Mouse (Mus musculus) lung, postnatal 25 days (tissue): Measurements from ENCODE around the gene Coro7.

Source experiments
- DNase-seq: peaks from one replicate; pipeline ENCODE4 v3.0.0; 2022; ENCODE audit warnings: low spot score

Coro7 gene

DNA sequence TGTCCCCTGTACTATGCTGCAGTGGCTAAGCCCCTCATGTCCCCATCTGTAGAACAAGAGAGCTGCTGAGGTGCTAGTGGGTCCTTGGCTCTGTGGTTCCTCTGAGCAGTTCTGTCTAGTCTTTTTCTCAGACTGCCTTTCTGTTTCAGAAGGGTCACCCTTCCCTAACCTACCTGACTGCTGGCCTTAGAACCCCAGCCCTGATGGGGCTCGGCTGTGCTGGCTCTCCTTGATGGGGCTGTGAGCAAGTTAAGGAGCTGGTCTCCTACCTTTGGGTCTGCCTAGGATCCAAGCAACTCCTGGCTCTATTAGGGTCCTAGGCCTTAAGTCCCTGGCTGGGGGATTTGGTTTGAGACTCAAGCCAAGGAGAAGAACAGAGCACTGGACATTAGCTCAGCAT is 64.3 kb downstream of the Coro7 start:
- no peak for DNase-seq

DNA sequence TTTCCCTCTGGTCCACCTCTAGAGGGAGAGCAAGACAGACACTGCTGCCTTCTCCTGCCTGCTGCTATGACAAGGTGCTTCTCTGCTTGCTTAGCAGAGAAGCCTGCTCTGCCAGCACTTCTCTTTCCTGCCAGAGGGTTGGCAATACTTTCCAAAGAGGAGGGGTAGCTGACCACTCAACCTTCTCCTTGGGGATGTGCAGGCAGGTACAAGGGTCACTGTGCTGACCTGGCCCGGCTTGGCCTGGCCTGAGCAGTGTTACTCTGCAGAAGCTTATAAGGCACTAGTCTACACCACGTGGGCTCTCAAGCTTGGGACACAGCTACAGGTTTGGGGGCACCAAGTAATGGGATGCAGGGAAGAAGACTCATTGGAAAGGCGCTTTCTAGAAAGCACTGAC is 64.9 kb downstream of the Coro7 start:
- DNase-seq = no peak

DNA sequence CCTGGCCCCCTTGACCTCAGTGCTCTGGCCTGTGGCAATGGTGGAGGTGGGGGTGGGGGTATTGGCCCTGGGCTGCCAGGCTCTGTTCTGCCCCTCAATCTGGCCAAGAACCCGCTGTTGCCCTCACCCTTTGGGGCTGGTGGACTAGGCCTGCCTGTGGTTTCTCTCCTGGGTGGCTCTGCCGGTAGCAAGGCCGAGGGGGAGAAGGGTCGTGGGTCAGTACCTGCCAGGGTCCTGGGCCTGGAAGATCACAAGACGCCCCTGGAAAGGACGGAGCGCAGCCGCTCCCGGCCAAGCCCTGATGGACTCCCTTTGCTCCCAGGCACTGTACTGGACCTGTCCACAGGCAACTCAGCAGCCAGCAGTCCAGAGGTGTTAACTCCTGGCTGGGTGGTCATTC is 65.8 kb downstream of the Coro7 start:
- DNase-seq = no peak

DNA sequence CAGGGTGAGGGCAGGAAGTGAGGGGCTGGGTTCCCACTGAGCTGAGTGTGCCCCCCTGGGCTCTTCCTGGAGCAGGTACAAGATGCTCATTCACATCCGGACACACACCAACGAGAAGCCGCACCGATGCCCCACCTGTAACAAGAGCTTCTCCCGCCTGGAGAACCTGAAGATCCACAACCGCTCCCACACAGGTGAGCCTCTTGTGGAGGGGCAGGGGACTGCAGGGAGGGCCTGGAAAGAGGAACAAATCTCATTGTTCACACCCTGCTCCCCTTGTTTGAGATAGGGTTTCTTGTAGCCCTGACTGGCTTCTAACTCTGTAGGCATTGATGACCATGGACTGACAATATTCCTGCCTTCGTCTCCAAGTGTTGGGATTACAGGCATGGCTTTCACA is 67.9 kb downstream of the Coro7 start:
- DNase-seq = no peak

DNA sequence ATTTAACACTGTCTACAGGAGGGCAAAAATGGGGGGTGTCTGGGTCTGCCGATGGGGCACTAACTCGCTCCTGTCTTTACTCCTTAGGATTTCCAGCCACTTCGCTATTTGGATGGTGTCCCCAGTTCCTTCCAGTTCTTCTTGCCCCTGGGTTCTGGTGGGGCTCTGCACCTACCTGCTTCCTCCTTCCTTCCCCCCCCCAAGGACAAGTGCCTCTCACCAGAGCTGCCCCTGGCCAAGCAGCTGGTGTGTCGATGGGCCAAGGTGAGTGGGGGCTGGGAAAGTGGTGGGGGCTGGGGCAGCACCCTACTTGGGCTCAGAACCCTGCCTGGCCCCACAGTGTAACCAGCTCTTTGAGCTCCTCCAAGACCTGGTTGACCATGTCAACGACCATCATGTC is 68.4 kb downstream of the Coro7 start:
- DNase-seq = no peak

DNA sequence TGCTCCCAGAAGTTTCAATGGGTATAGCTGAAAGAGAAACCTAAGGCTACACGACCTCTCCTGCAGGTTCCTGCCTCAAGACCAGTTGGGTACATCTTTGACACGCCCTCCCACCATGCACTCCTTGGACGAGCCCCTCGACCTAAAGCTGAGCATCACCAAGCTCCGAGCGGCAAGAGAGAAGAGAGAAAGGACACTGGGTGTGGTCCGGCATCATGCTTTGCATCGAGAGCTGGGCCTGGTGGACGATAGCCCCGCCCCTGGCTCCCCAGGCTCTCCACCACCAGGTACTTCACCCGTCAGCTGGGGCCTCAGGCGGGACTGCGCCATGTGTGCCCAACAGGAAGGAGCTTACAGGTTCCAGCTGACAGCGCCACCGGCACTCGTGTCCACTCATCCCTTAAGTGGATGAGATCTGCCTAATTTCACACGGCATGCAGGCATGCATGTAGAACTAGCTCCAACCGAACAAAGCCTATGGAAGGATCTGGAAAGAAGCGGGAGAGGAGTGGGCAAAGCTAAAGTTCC is 71.0 kb downstream of the Coro7 start:
- peak; percentile 31 for DNase-seq

DNA sequence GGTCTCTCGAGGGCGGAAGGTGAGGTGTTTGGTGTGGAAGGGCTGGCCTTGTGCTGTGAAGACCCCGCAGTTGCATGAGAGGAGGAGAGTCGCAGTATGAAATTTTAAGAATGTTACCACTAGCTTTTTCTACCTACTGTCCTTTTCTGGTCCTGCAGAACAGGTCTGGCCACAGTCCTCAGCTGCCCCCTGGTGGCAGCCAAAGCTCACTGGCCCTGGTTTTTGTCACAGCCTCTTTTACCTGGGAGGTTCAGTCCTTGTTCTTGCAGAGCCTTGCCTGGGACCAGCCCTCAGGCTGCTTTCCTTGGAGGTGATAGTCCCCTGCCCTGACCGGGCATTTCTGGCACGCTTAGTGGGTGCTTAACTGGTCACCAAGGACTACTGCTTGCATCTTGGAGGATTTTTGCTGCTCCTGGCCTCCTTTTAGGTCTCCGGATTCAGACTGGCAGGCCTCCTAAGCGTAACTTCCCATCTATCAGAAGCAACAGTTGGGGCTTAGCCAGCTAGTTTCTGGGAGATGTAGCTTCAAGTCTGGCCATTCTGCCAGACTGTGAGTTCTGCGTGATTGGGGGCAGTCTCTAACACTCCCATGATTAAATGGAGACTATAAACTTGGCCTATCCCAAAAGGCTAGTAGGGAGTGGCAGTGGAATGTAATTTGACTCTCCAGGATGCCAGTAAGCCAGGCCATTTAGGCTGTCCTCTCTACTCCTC is 71.6 kb downstream of the Coro7 start:
- peak; percentile 88 for DNase-seq

DNA sequence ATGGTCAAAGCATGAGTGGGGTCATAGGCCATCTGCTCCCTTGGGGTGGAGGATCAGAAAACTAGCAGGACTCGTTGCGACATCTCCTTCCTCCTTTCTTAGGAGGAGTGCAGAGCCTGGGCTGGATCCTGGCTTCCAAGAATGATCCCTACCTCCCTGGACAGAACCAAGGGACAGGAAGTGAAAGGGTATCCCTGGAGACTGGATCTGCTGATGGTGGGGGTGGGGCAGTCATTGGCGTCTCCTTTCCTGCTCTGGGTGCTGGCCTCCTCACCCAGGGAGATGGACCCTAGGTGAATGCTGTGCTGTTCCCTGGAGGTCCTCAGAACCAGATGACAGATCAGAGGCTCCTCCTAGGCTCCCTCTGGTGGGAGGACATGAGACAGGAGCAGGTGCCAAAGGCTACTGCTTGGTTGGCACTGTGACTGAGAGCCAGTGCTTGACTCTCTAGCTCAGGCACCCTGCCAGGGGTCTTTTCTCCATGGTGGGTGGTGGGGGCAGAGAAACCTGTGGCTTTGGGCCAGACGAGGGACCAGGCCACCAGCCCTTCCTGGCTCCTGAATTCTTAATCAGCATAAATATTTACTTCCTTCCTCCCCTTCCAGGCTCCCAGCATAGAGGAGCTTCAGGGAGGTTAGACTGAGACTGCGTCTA is 73.0 kb downstream of the Coro7 start:
- peak; percentile 86 for DNase-seq

DNA sequence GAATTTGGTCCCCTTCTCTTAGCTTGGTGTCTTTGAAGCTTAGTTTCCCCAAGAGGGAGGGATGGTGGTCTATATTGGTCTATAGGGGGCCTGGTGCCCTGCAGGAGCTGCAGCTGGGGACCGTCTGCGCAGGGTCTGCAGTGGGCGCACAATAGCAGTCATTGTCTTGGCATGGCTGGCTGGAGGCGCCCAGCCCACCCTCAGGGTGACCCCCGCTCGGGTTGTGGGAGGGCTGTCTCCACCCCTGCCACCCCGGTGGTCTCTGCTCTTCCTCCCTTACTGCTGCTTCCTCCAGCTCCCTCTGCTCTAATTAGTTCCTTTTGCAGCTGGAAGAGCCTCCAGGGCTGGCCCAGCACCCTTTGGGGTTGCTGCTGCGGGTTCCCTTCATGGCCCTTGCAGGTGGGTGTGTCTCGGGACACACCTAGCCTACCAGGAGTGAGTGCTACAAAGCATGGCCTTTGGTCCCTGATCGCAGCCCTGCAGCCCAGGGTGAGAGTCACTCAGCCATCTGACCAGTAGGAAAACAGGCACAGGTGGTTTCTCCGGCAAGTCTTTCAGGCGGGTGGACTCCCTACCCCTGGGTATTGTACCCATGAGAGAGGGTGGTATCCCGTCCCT is 74.0 kb downstream of the Coro7 start:
- DNase-seq = no peak

DNA sequence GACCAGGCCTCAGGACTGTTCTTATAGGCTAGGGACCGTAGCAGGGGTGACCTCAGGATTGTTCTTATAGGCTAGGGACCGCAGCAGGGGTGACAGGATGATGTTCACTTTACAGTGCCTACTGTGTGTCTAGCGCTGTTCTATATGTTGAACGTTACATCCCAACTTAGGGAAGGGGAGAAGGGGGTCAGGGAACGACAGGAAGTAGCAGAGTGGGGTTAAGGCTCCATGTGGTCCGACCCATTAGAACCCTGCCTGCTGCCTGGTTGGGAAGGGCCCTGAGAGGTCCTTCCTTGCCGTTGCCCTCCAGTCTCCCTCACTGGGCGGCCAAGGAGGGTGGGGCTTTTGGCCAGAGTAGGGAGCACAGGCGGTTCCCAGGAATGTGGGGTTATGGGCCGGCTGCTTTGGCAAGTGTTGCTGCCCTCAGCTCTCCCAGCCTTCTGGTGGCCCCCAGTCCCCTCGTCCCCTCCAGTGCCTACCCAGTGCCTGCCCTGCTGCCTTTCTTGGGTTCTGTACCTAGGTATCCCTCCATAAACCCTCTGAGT is 75.2 kb downstream of the Coro7 start:
- DNase-seq = no peak

DNA sequence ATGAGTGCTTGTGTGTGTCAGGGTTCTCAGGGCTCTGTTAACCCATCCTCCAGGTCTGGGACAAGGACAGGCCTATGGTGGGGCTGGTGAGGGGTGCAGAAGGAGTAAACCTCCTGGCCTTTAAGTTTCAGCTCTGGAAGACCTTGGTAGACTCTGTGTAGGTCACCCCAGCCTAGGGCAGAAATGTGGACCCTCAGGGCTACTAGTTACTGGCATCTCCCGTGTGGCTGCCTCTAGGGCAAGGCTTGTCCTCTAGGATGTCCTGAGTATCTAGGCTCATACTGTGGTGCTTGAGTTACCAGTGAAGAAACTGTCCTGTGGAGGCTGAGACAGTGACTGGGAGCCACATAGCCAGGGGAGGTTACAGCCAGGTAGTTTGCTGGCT is 76.1 kb downstream of the Coro7 start:
- no peak for DNase-seq

DNA sequence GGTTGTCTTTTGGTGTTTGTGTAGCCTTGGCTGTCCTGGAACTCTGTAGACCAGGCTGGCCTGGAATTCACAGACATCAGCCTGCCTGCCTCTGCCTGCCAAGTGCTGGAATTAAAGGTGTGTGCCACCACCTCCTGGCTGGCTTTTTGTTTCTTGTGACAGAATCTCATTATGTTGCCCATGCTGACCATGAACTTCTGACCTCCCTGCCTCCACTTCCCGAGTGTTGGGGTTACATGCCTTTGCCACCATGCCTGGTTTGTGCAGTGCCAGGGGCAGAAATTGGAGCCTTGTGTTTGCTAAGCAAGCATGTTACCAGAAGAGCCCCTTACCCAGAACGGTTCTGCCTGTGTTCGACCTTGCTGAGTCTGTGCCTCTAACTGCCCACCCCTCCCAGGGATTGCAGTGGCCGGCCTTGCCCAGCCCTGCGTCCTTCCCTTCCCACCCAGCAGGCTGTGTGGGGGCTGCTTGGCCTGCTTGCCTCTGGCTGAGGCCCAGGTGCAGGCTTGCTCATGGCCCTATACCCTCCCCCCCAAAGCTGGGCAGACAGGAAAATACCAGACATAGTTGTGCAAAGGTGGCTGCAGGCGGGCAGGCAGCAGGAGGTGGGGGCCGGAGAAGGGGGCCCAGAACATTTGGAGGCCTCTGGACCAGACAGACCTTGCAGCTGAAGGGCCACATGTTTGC is 76.7 kb downstream of the Coro7 start:
- DNase-seq = no peak

DNA sequence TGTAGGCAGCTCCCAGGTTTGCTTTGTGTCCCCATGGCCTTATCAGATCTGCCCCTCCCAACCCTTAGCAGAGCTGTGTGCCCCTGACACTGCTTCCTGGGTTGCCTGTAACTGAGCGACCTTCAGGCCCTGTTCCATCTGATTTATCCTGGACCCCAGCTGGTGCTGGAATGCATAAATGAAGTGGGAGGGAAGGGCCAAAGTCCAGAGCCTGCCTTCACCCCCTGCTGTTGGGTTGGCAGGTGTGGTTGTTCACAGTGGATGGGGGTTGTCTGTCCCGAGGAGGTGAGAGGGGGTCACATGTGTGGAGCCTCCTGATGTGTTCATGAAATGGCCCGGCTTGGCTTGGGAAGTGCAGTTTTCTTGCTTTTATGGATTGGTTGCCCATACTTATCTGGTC is 77.4 kb downstream of the Coro7 start:
- DNase-seq = no peak

DNA sequence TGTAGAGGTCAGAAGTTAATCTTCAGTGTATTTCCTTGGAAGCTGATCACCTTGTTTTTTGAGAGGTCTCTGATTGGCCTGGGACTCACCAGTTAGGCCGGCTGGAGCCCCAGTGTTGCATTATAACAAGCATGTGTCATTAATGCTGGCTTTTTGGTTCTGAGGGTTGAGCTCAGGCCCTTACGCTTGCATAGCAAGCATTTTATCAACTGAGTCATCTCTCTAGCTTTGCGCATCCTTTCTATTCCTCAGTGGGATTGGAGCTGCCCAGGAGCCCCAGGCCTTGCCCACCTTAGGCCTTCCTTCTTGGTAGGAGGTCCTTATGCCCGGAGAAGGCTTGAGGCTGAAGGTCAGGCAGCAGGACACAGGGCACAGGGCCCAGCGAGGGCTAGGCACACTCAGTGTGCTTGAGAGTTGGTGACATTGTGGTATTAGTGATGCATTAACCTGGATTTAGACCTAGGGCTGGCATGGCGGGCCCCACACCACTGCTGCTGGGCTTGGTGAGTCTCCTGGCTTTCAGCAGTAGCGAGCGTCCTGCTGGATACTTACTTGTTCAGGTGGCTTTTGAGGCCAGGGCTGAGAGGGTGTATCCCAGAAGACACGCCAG is 78.8 kb downstream of the Coro7 start:
- no peak for DNase-seq

DNA sequence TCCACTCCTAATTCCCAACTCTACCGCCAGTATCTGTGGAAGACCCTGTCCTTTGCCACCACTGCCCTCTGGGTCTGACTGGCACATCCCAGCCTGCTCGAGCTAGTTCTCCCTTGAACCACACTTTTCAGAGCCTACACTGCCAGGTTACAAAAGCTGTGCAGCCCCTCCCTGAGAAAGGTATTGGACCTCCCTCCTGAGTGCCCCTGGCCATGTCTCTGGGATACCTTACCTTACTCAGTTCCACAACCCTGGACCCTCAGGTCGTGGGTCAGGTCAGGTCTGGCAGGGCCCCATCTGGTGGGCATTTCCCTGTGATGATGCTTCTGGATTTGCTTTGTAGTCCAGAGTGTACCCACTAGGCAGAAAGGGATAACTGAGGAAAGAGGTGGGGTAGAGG is 80.0 kb downstream of the Coro7 start:
- no peak for DNase-seq

DNA sequence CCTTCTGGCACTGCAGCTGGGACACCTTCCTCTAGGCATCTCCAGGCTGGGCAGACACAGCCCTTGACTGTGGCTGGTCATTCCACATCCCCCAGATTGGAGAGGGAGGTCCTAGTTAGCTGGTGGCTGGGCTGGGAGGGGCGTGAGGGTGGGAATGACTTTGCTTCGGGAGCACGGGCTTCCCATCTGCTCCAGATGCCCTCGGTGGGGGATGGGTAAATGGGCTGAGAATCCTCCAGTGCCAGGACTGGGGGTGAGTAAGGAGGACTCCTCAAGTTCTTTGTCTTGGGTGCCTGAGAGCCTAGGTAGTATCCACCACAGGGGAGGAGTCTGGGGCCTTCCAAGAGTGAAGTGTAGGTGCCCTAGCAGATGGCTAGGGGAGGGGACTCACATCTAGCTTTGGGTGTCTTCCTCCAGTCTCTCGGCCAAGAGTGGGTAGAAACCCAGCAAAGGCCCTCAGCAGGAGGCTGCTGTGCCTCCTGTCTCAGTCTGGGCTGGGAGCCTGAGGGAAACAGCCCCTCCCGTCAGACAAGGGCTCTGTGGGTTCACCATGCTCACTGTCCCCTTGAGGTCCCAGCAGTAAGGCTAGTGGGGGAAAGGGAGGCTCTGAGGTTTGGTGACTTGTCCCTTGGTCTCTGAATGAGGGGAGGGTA is 80.6 kb downstream of the Coro7 start:
- DNase-seq = no peak

DNA sequence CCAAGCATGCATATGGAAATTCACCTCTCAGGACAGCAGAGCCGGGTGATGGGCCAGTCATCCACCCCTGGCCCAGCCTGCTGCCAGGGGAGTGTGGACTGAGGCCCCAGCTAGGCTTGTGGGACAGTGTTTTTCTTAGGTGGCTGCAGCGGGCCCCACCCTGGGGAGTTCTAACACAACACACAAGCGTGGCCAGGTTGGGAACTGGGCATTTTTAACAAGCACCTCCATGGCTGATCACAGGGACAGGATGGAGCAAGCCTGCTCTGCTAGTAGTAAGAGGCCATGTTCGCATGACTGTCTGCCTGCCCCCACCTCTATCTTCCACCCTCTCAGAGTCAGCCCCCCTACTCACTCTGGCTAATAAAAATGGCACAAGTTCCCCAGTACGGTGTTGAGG is 81.5 kb downstream of the Coro7 start:
- DNase-seq = no peak

DNA sequence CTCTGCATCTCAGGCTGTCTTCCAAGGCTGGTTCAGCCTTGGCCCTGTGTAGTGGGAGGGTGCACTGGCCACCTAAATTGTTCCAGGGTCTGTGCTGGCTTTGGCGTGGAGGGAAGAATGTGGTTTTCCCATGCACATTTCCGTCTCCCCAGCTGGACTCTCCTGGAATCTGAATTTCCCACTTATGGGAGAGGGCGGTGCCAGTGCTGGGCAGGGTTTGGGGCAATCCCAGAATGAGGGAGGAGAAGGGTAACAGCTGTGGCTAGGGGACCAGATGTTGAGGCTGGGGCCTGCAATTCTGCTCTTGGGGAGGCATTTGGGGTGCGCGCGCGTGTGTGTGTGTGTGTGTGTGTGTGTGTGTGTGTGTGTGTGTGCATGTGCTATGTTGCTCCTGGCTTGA is 82.3 kb downstream of the Coro7 start:
- DNase-seq = no peak

DNA sequence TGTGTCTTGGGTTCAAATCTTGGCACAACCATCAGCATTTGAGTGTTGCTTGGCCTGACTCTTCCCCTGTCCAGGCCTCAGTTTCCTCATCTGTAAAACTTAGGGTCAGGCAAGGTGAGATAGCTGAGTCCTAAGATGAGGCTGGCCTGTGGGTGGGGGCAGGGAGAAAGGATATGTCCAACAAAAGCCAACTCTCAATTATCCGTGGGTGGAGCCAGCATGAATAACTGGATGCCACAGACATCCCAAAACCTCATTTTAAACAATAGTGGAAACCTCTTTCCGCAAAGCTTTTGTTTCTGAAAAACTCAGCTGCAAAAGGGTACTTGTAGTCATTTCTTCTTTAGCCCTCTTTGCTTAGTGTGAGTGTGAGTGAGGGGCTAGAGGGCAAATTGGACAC is 82.7 kb downstream of the Coro7 start:
- no peak for DNase-seq

DNA sequence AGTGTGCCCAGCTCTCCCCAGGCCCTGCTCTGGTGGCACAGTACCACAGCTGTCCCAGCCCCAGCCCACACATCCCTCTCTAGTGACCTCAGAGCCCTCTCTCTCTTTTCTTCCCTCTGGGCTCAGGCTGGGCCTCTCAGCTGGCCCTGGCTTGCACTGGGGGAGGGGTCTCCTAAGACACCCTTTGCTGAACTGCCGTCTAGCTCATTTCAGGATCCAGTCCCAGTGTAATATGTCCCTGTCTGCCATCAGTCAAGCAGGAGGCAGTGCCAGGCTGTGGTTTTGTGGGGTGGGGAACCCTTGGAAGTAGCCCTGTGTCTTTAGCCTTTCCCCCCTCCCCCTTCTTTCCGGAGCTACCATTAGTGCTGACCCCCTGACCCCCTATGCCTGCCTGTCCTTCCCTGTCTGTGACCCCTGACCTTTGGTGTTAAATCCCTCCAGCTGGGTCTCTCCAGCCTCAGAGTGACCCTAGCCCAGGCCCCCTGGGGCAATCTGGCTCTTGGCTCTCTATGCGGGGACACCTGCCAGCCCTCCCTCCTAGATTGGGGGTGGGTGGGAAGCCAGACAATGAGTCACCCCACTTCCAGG is 83.3 kb downstream of the Coro7 start:
- DNase-seq = no peak

DNA sequence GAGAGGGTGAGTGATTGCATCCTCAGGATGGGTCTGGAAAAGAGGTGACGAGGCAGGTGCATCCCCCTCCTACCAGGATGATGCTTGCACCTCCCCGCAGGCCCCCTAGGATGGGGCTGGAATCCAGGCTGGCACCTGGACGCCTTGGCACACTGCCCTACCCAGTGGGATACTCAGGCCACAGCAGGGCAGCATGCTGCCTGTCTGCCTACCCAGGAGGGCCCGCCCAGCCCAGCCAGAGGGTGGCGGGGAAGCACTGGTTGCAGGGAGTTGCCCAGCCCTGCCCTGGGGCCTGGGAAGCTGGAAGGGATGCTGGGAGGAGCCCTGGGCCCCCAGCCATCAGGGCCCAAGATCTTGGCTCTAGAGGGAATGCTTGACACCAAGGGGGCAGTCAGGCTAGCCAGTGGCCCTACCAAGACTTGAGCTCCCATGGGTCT is 84.0 kb downstream of the Coro7 start:
- peak; percentile 64 for DNase-seq
